Mouse (Mus musculus) neural tube, embryonic 12.5 days (tissue): ENCODE results near the gene Them4. TPM values are rescaled to one million over a fixed set of nuclear protein-coding genes. Genes with fewer than 3 reads are reported as not detected.
A peak's percentile ranks its signal among the peaks of the same experiment; 100 is the strongest.
"Not testable (repeated sequence)": the region's sequence is repeated elsewhere in the genome, so short reads cannot be mapped to it uniquely, and the experiment has no call there.

Experiments used
- ATAC-seq: fragments of 200-750 bp; cut with Nextera tagmentation; 2 replicates; pipeline ENCODE4 v1.8.0; 2017; ENCODE audit warnings: low read depth, mild to moderate bottlenecking, moderate TSS enrichment, moderate library complexity; ENCODE audit not compliant: low FRiP score
- H3K27ac ChIP-seq: fragments of 300-500 bp; sonication (generic); 2 replicates; pipeline ENCODE4 v1.5.1; 2016
- H3K27me3 ChIP-seq: fragments of 300-500 bp; sonication (generic); replicated peaks from 2 replicates; pipeline ENCODE4 v1.6.1; 2016; ENCODE audit warnings: mild to moderate bottlenecking
- H3K36me3 ChIP-seq: fragments of 300-500 bp; sonication (generic); 2 replicates; pipeline ENCODE4 v1.6.1; 2016; ENCODE audit warnings: mild to moderate bottlenecking
- H3K4me1 ChIP-seq: fragments of 300-500 bp; sonication (generic); 2 replicates; pipeline ENCODE4 v1.6.1; 2016
- H3K4me2 ChIP-seq: fragments of 300-500 bp; sonication (generic); replicated peaks from 2 replicates; pipeline ENCODE4 v1.6.1; 2016; ENCODE audit warnings: mild to moderate bottlenecking
- H3K4me3 ChIP-seq: fragments of 300-500 bp; sonication (generic); 2 replicates; pipeline ENCODE4 v1.5.1; 2016
- H3K9ac ChIP-seq: fragments of 300-500 bp; sonication (generic); 2 replicates; pipeline ENCODE4 v1.6.1; 2016; ENCODE audit warnings: mild to moderate bottlenecking
- H3K9me3 ChIP-seq: fragments of 300-500 bp; sonication (generic); 2 replicates; pipeline ENCODE4 v1.6.1; 2016; ENCODE audit warnings: mild to moderate bottlenecking
- WGBS: fragments of 180-500 bp; shearing (Covaris S2); methylation state at CpG from one replicate; pipeline ENCODE4 v1.1.7; 2016; 5-methylcytosine and 5-hydroxymethylcytosine counted together
- polyA plus RNA-seq: library from polyadenylated mRNA; unstranded; fragments of >200 nt; fragmentation: Nextera tagmentation; extraction: Ambion mirVana; gene quantifications from 2 replicates; pipeline ENCODE4 v1.2.1, GENCODE M21; 2016

Gene Them4
- 19.2 and 20.9 TPM in 2 replicates for polyA plus RNA-seq

DNA sequence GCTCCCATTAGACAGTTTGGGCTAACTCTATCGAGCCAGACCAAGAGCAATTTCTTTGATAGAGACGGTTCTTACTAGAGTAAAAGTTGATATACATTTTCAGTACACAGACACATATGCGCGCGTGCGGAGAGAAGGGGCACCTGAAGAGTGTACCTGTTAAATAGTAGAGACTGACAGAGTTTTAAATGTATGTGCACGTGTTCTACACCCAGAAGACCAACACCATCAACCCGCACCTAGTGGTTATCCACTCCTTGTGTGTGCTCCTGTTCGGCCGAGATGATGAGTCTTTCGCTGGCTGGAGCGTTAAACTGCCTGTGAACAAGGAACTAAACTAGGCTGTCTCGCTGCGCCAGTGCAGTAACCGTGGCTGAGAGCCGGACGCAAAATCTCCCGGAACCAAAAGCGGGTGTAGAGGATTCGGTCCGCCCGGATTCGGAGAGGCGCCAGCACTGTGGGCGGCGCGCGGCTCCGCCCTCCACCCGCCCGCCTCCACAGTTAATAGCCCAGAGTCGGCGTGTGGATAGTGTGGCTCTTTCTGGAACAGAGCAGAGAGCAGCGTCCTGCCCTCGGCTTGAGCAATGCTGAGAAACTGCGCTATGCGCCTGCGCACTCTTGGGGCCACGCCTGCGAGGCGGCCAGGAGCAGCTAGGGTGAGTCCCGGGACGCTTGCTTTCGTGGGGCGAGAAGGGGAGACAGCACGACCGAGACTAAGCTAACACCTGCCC, at the start of gene Them4:
TSS of gene Them4 (plus strand) at position 457 of the 731 bp plus-strand sequence.
- H3K4me2 ChIP-seq = peak within 1 kb of the TSS; percentile 61
- ATAC-seq = peak; percentile 98
- no peaks in the 10 kb centered on the region for H3K9me3 ChIP-seq
- no peaks in the 10 kb centered on the region for H3K27me3 ChIP-seq
- WGBS = 2% methylated on average over 47 of the region's 47 CpGs
- no peaks in the 10 kb centered on the region for H3K4me1 ChIP-seq
- H3K36me3 ChIP-seq = no peaks in the 10 kb centered on the region
- H3K27ac ChIP-seq = no peak within 1 kb of the TSS
- H3K4me3 ChIP-seq = peak within 1 kb of the TSS; percentile 55
- H3K9ac ChIP-seq = peak within 1 kb of the TSS; percentile 57

- Histone ChIP-seq H3K36me3 (no peaks in the 10 kb centered on the region), H3K9me3 (no peaks in the 10 kb centered on the region), H3K4me1 (no peaks in the 10 kb centered on the region), H3K27me3 (no peaks in the 10 kb centered on the region), H3K9ac (no peak overlapping the region), H3K27ac (no peak overlapping the region), H3K4me2 (no peak overlapping the region), H3K4me3 (no peak overlapping the region)
- ATAC-seq = no peak
- WGBS = 55% methylated on average over 6 of the region's 6 CpGs
Measured at GRCm38 (mm10) chr3:94260598-94260997, 49.3 kb upstream of the Them4 start.

GRCm38 (mm10) chr3:94263736-94264135, 46.2 kb upstream of the Them4 start, which contains the start of gene Gm4778:
Gene Gm4778 (plus strand): TSS chr3:94264036.
- H3K4me2 ChIP-seq, H3K4me3 ChIP-seq, H3K36me3 ChIP-seq, H3K9ac ChIP-seq, H3K9me3 ChIP-seq, H3K27me3 ChIP-seq, ATAC-seq, H3K4me1 ChIP-seq, H3K27ac ChIP-seq: not testable (repeated sequence)
- 86% methylated on average over 1 of the region's 1 CpGs for WGBS

- Histone ChIP-seq H3K27ac (no peak overlapping the region), H3K36me3 (no peaks in the 10 kb centered on the region), H3K27me3 (no peaks in the 10 kb centered on the region), H3K9ac (no peak overlapping the region), H3K9me3 (no peaks in the 10 kb centered on the region), H3K4me2 (no peak overlapping the region), H3K4me3 (no peak overlapping the region), H3K4me1 (no peaks in the 10 kb centered on the region)
- WGBS = 90% methylated on average over 11 of the region's 11 CpGs
- ATAC-seq = no peak
Measured at GRCm38 (mm10) chr3:94275991-94276390, 33.9 kb upstream of the Them4 start.

- no peak overlapping the region for H3K4me3 ChIP-seq
- H3K4me2 ChIP-seq = no peak overlapping the region
- H3K27ac ChIP-seq = no peak overlapping the region
- H3K9me3 ChIP-seq = no peaks in the 10 kb centered on the region
- WGBS = 55% methylated on average over 1 of the region's 1 CpGs
- no peak overlapping the region for H3K9ac ChIP-seq
- no peaks in the 10 kb centered on the region for H3K36me3 ChIP-seq
- ATAC-seq = no peak
- H3K4me1 ChIP-seq = no peaks in the 10 kb centered on the region
- H3K27me3 ChIP-seq = no peaks in the 10 kb centered on the region
Measured at GRCm38 (mm10) chr3:94305457-94305856, 4.4 kb upstream of the Them4 start.

DNA sequence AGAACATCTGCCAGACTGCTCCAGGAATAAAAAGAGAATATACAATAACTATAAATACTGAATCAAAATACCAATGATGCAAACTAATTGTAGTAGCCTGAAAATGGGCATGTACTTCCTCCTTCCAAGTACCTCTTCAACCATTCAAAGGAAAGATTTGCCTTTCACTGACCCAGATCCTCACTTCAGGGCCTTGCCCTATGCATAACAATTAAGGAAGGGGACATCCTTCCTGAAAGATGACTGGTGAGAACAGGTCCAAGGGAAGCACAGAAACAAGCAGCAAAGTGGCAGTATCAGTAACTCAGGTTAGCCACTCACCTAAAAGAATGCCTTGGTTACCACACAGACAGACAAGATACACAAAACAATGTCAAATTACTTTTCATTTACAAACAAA, 2.9 kb upstream of the Them4 start:
- Histone ChIP-seq H3K9ac (no peak overlapping the region), H3K4me3 (no peak overlapping the region), H3K27me3 (no peaks in the 10 kb centered on the region), H3K4me1 (no peaks in the 10 kb centered on the region), H3K27ac (no peak overlapping the region), H3K36me3 (no peaks in the 10 kb centered on the region), H3K4me2 (no peak overlapping the region), H3K9me3 (no peaks in the 10 kb centered on the region)
- ATAC-seq = no peak

GRCm38 (mm10) chr3:94310491-94310890, 602 bp downstream of the Them4 start:
- Histone ChIP-seq H3K4me2 (peak overlapping the region; percentile 61), H3K4me1 (no peaks in the 10 kb centered on the region), H3K27me3 (no peaks in the 10 kb centered on the region), H3K27ac (no peak overlapping the region), H3K9ac (peak overlapping the region; percentile 57), H3K36me3 (no peaks in the 10 kb centered on the region), H3K9me3 (no peaks in the 10 kb centered on the region), H3K4me3 (peak overlapping the region; percentile 55)
- ATAC-seq = no peak
- 53% methylated on average over 7 of the region's 7 CpGs for WGBS

- Histone ChIP-seq H3K4me1 (no peaks in the 10 kb centered on the region), H3K27ac (no peak overlapping the region), H3K9ac (peak overlapping the region; percentile 57; the same call in 1 of the 2 replicates), H3K4me3 (peak overlapping the region; percentile 55), H3K4me2 (peak overlapping the region; percentile 61), H3K27me3 (no peaks in the 10 kb centered on the region), H3K36me3 (no peaks in the 10 kb centered on the region), H3K9me3 (no peaks in the 10 kb centered on the region)
- 82% methylated on average over 6 of the region's 6 CpGs for WGBS
- ATAC-seq = no peak
Measured at GRCm38 (mm10) chr3:94310911-94311310, 1.0 kb downstream of the Them4 start.

GRCm38 (mm10) chr3:94311376-94311775, 1.5 kb downstream of the Them4 start:
- Histone ChIP-seq H3K27ac (no peak overlapping the region), H3K9ac (no peak overlapping the region), H3K4me3 (no peak overlapping the region), H3K4me2 (peak overlapping the region; percentile 61; the same call in 1 of the 2 replicates), H3K27me3 (no peaks in the 10 kb centered on the region), H3K9me3 (no peaks in the 10 kb centered on the region), H3K36me3 (no peaks in the 10 kb centered on the region), H3K4me1 (no peaks in the 10 kb centered on the region)
- WGBS = 78% methylated on average over 4 of the region's 4 CpGs
- ATAC-seq = no peak

DNA sequence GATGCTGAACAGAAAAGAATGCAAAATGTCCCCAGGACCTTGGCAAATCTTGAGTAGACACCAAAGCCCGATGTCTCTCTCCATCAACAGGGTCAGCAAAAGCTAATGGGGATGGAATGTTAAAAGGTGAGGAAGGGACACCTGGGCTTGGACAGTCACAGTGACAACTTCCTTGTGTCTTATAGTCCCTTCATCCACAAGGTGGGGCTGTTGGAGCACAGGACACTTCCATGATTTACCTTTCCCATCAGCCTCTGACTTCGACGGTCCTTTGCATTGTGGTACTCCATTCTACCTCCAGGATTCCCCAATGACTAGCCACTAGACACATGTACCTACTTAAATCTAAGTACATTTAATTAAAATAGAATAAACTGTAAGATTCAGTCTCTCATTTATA, 18.8 kb downstream of the Them4 start:
- Histone ChIP-seq H3K36me3 (no peaks in the 10 kb centered on the region), H3K4me1 (no peaks in the 10 kb centered on the region), H3K4me3 (no peak overlapping the region), H3K9me3 (no peaks in the 10 kb centered on the region), H3K27me3 (no peaks in the 10 kb centered on the region), H3K9ac (no peak overlapping the region), H3K4me2 (no peak overlapping the region), H3K27ac (no peak overlapping the region)
- no peak for ATAC-seq
- WGBS = 76% methylated on average over 3 of the region's 3 CpGs

- no peaks in the 10 kb centered on the region for H3K9me3 ChIP-seq
Measured at GRCm38 (mm10) chr3:94334442-94334841, 24.6 kb downstream of the Them4 start.

DNA sequence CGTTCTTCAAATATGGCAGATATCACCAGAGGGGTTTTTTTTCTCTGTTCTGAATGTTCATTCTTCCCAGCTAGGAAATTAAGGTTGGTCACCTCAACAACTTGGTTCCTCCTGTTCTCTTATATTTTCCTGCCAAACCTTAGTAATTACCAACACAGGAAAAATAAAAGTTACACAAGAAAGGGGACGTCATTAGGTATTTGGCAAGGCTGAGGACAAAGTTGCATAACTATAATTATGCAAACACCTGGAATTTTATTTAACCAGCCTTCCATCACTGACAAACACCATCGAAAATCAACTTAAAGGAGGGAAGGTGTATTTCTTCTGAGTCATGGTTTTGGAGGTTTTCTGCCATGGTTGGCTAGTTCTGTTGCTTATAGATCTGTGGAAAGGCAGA, 28.6 kb downstream of the Them4 start:
- no peak overlapping the region for H3K4me3 ChIP-seq
- H3K27ac ChIP-seq = no peak overlapping the region
- WGBS = 87% methylated on average over 3 of the region's 3 CpGs
- H3K9me3 ChIP-seq = no peaks in the 10 kb centered on the region
- no peaks in the 10 kb centered on the region for H3K27me3 ChIP-seq
- no peaks in the 10 kb centered on the region for H3K36me3 ChIP-seq
- no peaks in the 10 kb centered on the region for H3K4me1 ChIP-seq
- ATAC-seq = no peak
- H3K9ac ChIP-seq = no peak overlapping the region
- no peak overlapping the region for H3K4me2 ChIP-seq

More at GRCm38 (mm10) chr3:94334442-94334841, 24.6 kb downstream of the Them4 start:
- Histone ChIP-seq H3K4me1 (no peaks in the 10 kb centered on the region), H3K4me3 (no peak overlapping the region), H3K27ac (no peak overlapping the region), H3K27me3 (no peaks in the 10 kb centered on the region), H3K36me3 (no peaks in the 10 kb centered on the region), H3K4me2 (no peak overlapping the region), H3K9ac (no peak overlapping the region)
- WGBS = 89% methylated on average over 4 of the region's 4 CpGs
- ATAC-seq = no peak

DNA sequence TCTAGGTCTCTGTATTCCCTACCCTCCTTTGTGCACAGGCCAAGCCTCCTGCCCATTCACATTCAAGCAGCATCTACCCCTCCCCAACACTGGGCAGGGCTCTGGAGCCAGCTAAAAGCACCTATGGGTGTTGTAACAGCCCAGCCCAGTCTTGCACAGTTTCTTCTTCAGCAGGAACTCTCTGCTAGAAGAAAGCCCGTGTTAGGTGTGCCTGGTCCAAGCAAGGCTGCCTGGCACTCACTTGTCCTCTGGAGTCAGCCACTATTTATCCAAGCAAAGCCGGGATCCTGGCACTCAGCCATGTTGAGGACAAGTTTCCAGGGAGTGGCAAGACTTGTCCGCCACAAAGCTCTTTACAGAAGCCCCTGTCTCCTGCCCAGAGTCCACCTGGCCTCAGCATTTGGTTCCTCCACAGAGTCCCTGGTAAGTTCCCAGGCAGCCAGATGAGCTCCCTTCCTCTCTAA, 32.1 kb downstream of the Them4 start, which contains the start of gene Them5:
TSS of gene Them5 (plus strand) at position 141 of the 464 bp plus-strand sequence.
- no peak within 1 kb of the TSS for H3K9ac ChIP-seq
- H3K4me1 ChIP-seq = no peaks in the 10 kb centered on the region
- H3K4me3 ChIP-seq = no peak within 1 kb of the TSS
- H3K9me3 ChIP-seq = no peaks in the 10 kb centered on the region
- ATAC-seq = no peak
- no peak within 1 kb of the TSS for H3K27ac ChIP-seq
- 76% methylated on average over 3 of the region's 3 CpGs for WGBS
- no peaks in the 10 kb centered on the region for H3K27me3 ChIP-seq
- H3K36me3 ChIP-seq = no peaks in the 10 kb centered on the region
- H3K4me2 ChIP-seq = no peak within 1 kb of the TSS
